Mouse (Mus musculus) embryonic fibroblast, embryonic 13.5 days (primary cell): ENCODE results near the gene Kcna2.

Experiments
- CTCF ChIP-seq: IDR thresholded peaks from 2 replicates; pipeline ENCODE4 v1.5.1; 2011; ENCODE audit warnings: mild to moderate bottlenecking, control low read depth, low read length, moderate library complexity, borderline replicate concordance; ENCODE audit not compliant: insufficient read depth
- POLR2A ChIP-seq: IDR thresholded peaks from 2 replicates; pipeline ENCODE4 v1.6.1; 2011; ENCODE audit warnings: low read depth, mild to moderate bottlenecking, control low read depth, low read length, moderate library complexity

- TF ChIP-seq CTCF (no peak), POLR2A (no peak)
Measured at GRCm38 (mm10) chr3:107153772-107154655, 53.1 kb downstream of the Kcna2 start.
